Mouse (Mus musculus) splenic B cell, adult 2 months (primary cell): ENCODE results near the gene Ccnq.
"Not testable (repeated sequence)": the region's sequence is repeated elsewhere in the genome, so short reads cannot be mapped to it uniquely, and the experiment has no call there.

Source experiments
- DNase-seq: peaks from one replicate; pipeline ENCODE4 v3.0.0-alpha.2; 2011; ENCODE audit warnings: low read depth, low spot score
- H3K27me3 ChIP-seq: 2 replicates; pipeline ENCODE4 v1.6.1; 2012; ENCODE audit warnings: mild to moderate bottlenecking, low read length, moderate library complexity, mixed read lengths; ENCODE audit not compliant: control insufficient read depth, poor library complexity, insufficient read depth, severe bottlenecking
- H3K36me3 ChIP-seq: 2 replicates; pipeline ENCODE4 v1.6.1; 2012; ENCODE audit warnings: mild to moderate bottlenecking, low read length, moderate library complexity, mixed read lengths; ENCODE audit not compliant: control insufficient read depth, poor library complexity, insufficient read depth, severe bottlenecking

Gene Ccnq

GRCm38 (mm10) chr11:78771751-78772283 lies 20.3 kb upstream of the Ccnq start:
- H3K27me3 ChIP-seq: no peaks in the 10 kb centered on the region
- no peaks in the 10 kb centered on the region for H3K36me3 ChIP-seq
- no peak for DNase-seq

GRCm38 (mm10) chr11:78770436-78770835 lies 18.9 kb upstream of the Ccnq start:
- Histone ChIP-seq H3K36me3 (no peaks in the 10 kb centered on the region), H3K27me3 (no peaks in the 10 kb centered on the region)
- no peak for DNase-seq

- DNase-seq: no peak
- no peaks in the 10 kb centered on the region for H3K27me3 ChIP-seq
- no peaks in the 10 kb centered on the region for H3K36me3 ChIP-seq
Observed at GRCm38 (mm10) chr11:78768778-78769177, 17.2 kb upstream of the Ccnq start.

GRCm38 (mm10) chr11:78766069-78766830 lies 14.7 kb upstream of the Ccnq start:
- Histone ChIP-seq H3K36me3 (no peaks in the 10 kb centered on the region), H3K27me3 (no peaks in the 10 kb centered on the region)
- no peak for DNase-seq

GRCm38 (mm10) chr11:78764820-78765219 lies 13.3 kb upstream of the Ccnq start:
- H3K27me3 ChIP-seq: no peaks in the 10 kb centered on the region
- H3K36me3 ChIP-seq: no peaks in the 10 kb centered on the region

GRCm38 (mm10) chr11:78764304-78764703 lies 12.8 kb upstream of the Ccnq start:
- Histone ChIP-seq H3K36me3 (no peaks in the 10 kb centered on the region), H3K27me3 (no peaks in the 10 kb centered on the region)
- no peak for DNase-seq

More at GRCm38 (mm10) chr11:78764820-78765219, 13.3 kb upstream of the Ccnq start:
- DNase-seq: no peak

- no peak for DNase-seq
- H3K36me3 ChIP-seq: no peaks in the 10 kb centered on the region
- no peaks in the 10 kb centered on the region for H3K27me3 ChIP-seq
Observed at GRCm38 (mm10) chr11:78762201-78762600, 10.7 kb upstream of the Ccnq start.

- Histone ChIP-seq H3K27me3 (no peaks in the 10 kb centered on the region), H3K36me3 (no peaks in the 10 kb centered on the region)
- DNase-seq: no peak
Observed at GRCm38 (mm10) chr11:78761086-78761485, 9.6 kb upstream of the Ccnq start.

- no peak for DNase-seq
- Histone ChIP-seq H3K36me3 (no peaks in the 10 kb centered on the region), H3K27me3 (no peaks in the 10 kb centered on the region)
Observed at GRCm38 (mm10) chr11:78755299-78755698, 3.8 kb upstream of the Ccnq start.

GRCm38 (mm10) chr11:78754177-78754576 lies 2.6 kb upstream of the Ccnq start:
- DNase-seq, H3K36me3 ChIP-seq, H3K27me3 ChIP-seq: not testable (repeated sequence)

- no peak for DNase-seq
- H3K27me3 ChIP-seq: no peaks in the 10 kb centered on the region
- H3K36me3 ChIP-seq: no peaks in the 10 kb centered on the region
Observed at GRCm38 (mm10) chr11:78753183-78753582, 1.7 kb upstream of the Ccnq start.

- DNase-seq: no peak
- no peaks in the 10 kb centered on the region for H3K27me3 ChIP-seq
Observed at GRCm38 (mm10) chr11:78751843-78752203, 294 bp upstream of the Ccnq start.

GRCm38 (mm10) chr11:78746264-78746663 lies 5.3 kb downstream of the Ccnq start:
- no peaks in the 10 kb centered on the region for H3K27me3 ChIP-seq
- DNase-seq: no peak
- no peaks in the 10 kb centered on the region for H3K36me3 ChIP-seq

More at GRCm38 (mm10) chr11:78751843-78752203, 294 bp upstream of the Ccnq start:
- H3K36me3 ChIP-seq: no peaks in the 10 kb centered on the region

- H3K36me3 ChIP-seq: no peaks in the 10 kb centered on the region
- no peak for DNase-seq
- no peaks in the 10 kb centered on the region for H3K27me3 ChIP-seq
Observed at GRCm38 (mm10) chr11:78745475-78745874, 6.1 kb downstream of the Ccnq start.

- H3K36me3 ChIP-seq: no peaks in the 10 kb centered on the region
- no peaks in the 10 kb centered on the region for H3K27me3 ChIP-seq
- no peak for DNase-seq
Observed at GRCm38 (mm10) chr11:78742461-78742860, 9.1 kb downstream of the Ccnq start.

- H3K27me3 ChIP-seq: no peaks in the 10 kb centered on the region
- no peaks in the 10 kb centered on the region for H3K36me3 ChIP-seq
- no peak for DNase-seq
Observed at GRCm38 (mm10) chr11:78741958-78742357, 9.6 kb downstream of the Ccnq start.
